Mouse (Mus musculus) limb, embryonic 12.5 days (tissue): ENCODE data around the gene Rpap2. TPM values are rescaled to one million over a fixed set of nuclear protein-coding genes. Genes with fewer than 3 reads are reported as not detected.
A peak's percentile ranks its signal among the peaks of the same experiment; 100 is the strongest.

Source experiments
- ATAC-seq: fragments of 200-750 bp; cut with Nextera tagmentation; 2 replicates; pipeline ENCODE4 v1.8.0; 2017; ENCODE audit warnings: low read depth, moderate TSS enrichment; ENCODE audit not compliant: insufficient number of reproducible peaks, insufficient read depth, low FRiP score, low TSS enrichment
- H3K27ac ChIP-seq: fragments of 300-500 bp; sonication (generic); 2 replicates; pipeline ENCODE4 v1.5.1; 2016; ENCODE audit warnings: mild to moderate bottlenecking, moderate library complexity
- H3K27me3 ChIP-seq: fragments of 300-500 bp; sonication (generic); 2 replicates; pipeline ENCODE4 v1.6.1; 2016; ENCODE audit warnings: mild to moderate bottlenecking, moderate library complexity
- H3K36me3 ChIP-seq: fragments of 300-500 bp; sonication (generic); 2 replicates; pipeline ENCODE4 v1.6.1; 2016; ENCODE audit warnings: mild to moderate bottlenecking, moderate library complexity
- H3K4me1 ChIP-seq: fragments of 300-500 bp; sonication (generic); replicated peaks from 2 replicates; pipeline ENCODE4 v1.6.1; 2016
- H3K4me2 ChIP-seq: fragments of 300-500 bp; sonication (generic); 2 replicates; pipeline ENCODE4 v1.6.1; 2016; ENCODE audit warnings: mild to moderate bottlenecking, moderate library complexity
- H3K4me3 ChIP-seq: fragments of 300-500 bp; sonication (generic); replicated peaks from 2 replicates; pipeline ENCODE4 v1.5.1; 2016; ENCODE audit warnings: mild to moderate bottlenecking
- H3K9ac ChIP-seq: fragments of 300-500 bp; sonication (generic); replicated peaks from 2 replicates; pipeline ENCODE4 v1.6.1; 2016; ENCODE audit warnings: mild to moderate bottlenecking, moderate library complexity
- H3K9me3 ChIP-seq: fragments of 300-500 bp; sonication (generic); 2 replicates; pipeline ENCODE4 v1.6.1; 2016; ENCODE audit warnings: mild to moderate bottlenecking, moderate library complexity
- WGBS: fragments of 180-500 bp; shearing (Covaris S2); methylation state at CpG from one replicate; pipeline ENCODE4 v1.1.7; 2016; 5-methylcytosine and 5-hydroxymethylcytosine counted together
- polyA plus RNA-seq: library from polyadenylated mRNA; unstranded; fragments of >200 nt; fragmentation: Nextera tagmentation; extraction: Ambion mirVana; gene quantifications from 2 replicates; pipeline ENCODE4 v1.2.1, GENCODE M21; 2016

The Rpap2 gene
- 19.8 and 22.7 TPM in 2 replicates for polyA plus RNA-seq

GRCm38 (mm10) chr5:107597301-107598077 is at the start of gene Rpap2, which contains the start of gene Glmn:
Gene Rpap2 (plus strand): TSS chr5:107597373.
Gene Glmn (minus strand): TSS chr5:107597888.
- Histone ChIP-seq H3K9me3 (no peaks in the 10 kb centered on the region), H3K27ac (peak within 1 kb of the TSS; percentile 89), H3K4me2 (peak within 1 kb of the TSS; percentile 67), H3K4me3 (peak within 1 kb of the TSS; percentile 67), H3K36me3 (peaks cover 21% of the 10 kb centered on the region), H3K9ac (peak within 1 kb of the TSS; percentile 81), H3K27me3 (no peaks in the 10 kb centered on the region), H3K4me1 (peaks cover 4% of the 10 kb centered on the region; the same call in 1 of the 2 replicates)
- WGBS: 2% methylated on average over 60 of the region's 64 CpGs
- ATAC-seq: peak; percentile 93

- Histone ChIP-seq H3K27me3 (no peaks in the 10 kb centered on the region), H3K4me1 (no peaks in the 10 kb centered on the region), H3K4me2 (no peak overlapping the region), H3K36me3 (peaks cover 38% of the 10 kb centered on the region), H3K9me3 (no peaks in the 10 kb centered on the region), H3K9ac (no peak overlapping the region), H3K27ac (no peak overlapping the region), H3K4me3 (no peak overlapping the region)
- no peak for ATAC-seq
- 89% methylated on average over 3 of the region's 3 CpGs for WGBS
Observed at GRCm38 (mm10) chr5:107547955-107548354, 49.2 kb upstream of the Rpap2 start.

- no peak for ATAC-seq
- Histone ChIP-seq H3K4me1 (no peaks in the 10 kb centered on the region), H3K4me3 (no peak overlapping the region), H3K36me3 (peaks cover 38% of the 10 kb centered on the region), H3K27ac (no peak overlapping the region), H3K9me3 (no peaks in the 10 kb centered on the region), H3K27me3 (no peaks in the 10 kb centered on the region), H3K9ac (no peak overlapping the region), H3K4me2 (no peak overlapping the region)
- 80% methylated on average over 3 of the region's 3 CpGs for WGBS
Observed at GRCm38 (mm10) chr5:107548444-107548843, 48.7 kb upstream of the Rpap2 start.

GRCm38 (mm10) chr5:107554336-107554735 is 42.8 kb upstream of the Rpap2 start:
- no peak overlapping the region for H3K4me2 ChIP-seq
- H3K9me3 ChIP-seq: no peaks in the 10 kb centered on the region
- no peak overlapping the region for H3K9ac ChIP-seq
- H3K4me1 ChIP-seq: no peaks in the 10 kb centered on the region
- H3K27me3 ChIP-seq: no peaks in the 10 kb centered on the region
- 51% methylated on average over 5 of the region's 5 CpGs for WGBS
- peaks cover 62% of the 10 kb centered on the region for H3K36me3 ChIP-seq
- no peak for ATAC-seq
- H3K27ac ChIP-seq: no peak overlapping the region
- no peak overlapping the region for H3K4me3 ChIP-seq

GRCm38 (mm10) chr5:107556969-107557368 is 40.2 kb upstream of the Rpap2 start:
- no peaks in the 10 kb centered on the region for H3K9me3 ChIP-seq
- H3K4me1 ChIP-seq: no peaks in the 10 kb centered on the region
- no peak overlapping the region for H3K27ac ChIP-seq
- no peak overlapping the region for H3K4me2 ChIP-seq
- no peaks in the 10 kb centered on the region for H3K27me3 ChIP-seq
- peaks cover 72% of the 10 kb centered on the region for H3K36me3 ChIP-seq
- ATAC-seq: no peak
- no peak overlapping the region for H3K4me3 ChIP-seq
- H3K9ac ChIP-seq: no peak overlapping the region
- WGBS: 78% methylated on average over 3 of the region's 3 CpGs

GRCm38 (mm10) chr5:107569148-107569547 is 28.0 kb upstream of the Rpap2 start:
- H3K9me3 ChIP-seq: no peaks in the 10 kb centered on the region
- WGBS: 98% methylated on average over 9 of the region's 9 CpGs
- no peak overlapping the region for H3K27ac ChIP-seq
- H3K36me3 ChIP-seq: peaks cover 65% of the 10 kb centered on the region
- no peak for ATAC-seq
- H3K9ac ChIP-seq: no peak overlapping the region
- H3K4me3 ChIP-seq: no peak overlapping the region
- no peaks in the 10 kb centered on the region for H3K27me3 ChIP-seq
- no peak overlapping the region for H3K4me2 ChIP-seq
- H3K4me1 ChIP-seq: no peaks in the 10 kb centered on the region

GRCm38 (mm10) chr5:107598380-107598779 is 1.2 kb downstream of the Rpap2 start:
- Histone ChIP-seq H3K27me3 (no peaks in the 10 kb centered on the region), H3K27ac (no peak overlapping the region), H3K4me2 (peak overlapping the region; percentile 67), H3K36me3 (peaks cover 21% of the 10 kb centered on the region), H3K4me1 (peaks cover 4% of the 10 kb centered on the region; the same call in 1 of the 2 replicates), H3K4me3 (peak overlapping the region; percentile 67), H3K9ac (no peak overlapping the region; the same call in 1 of the 2 replicates), H3K9me3 (no peaks in the 10 kb centered on the region)
- no peak for ATAC-seq
- WGBS: 22% methylated on average over 4 of the region's 4 CpGs

GRCm38 (mm10) chr5:107611224-107611623 is 14.1 kb downstream of the Rpap2 start:
- no peaks in the 10 kb centered on the region for H3K9me3 ChIP-seq
- H3K9ac ChIP-seq: no peak overlapping the region
- no peak overlapping the region for H3K4me2 ChIP-seq
- no peak overlapping the region for H3K27ac ChIP-seq
- H3K36me3 ChIP-seq: peaks cover 34% of the 10 kb centered on the region
- H3K4me3 ChIP-seq: no peak overlapping the region
- no peaks in the 10 kb centered on the region for H3K4me1 ChIP-seq
- 4% methylated on average over 2 of the region's 2 CpGs for WGBS
- H3K27me3 ChIP-seq: no peaks in the 10 kb centered on the region
- no peak for ATAC-seq

GRCm38 (mm10) chr5:107617986-107618385 is 20.8 kb downstream of the Rpap2 start:
- Histone ChIP-seq H3K27me3 (no peaks in the 10 kb centered on the region), H3K9me3 (no peaks in the 10 kb centered on the region), H3K4me1 (no peaks in the 10 kb centered on the region), H3K36me3 (peaks cover 70% of the 10 kb centered on the region), H3K9ac (no peak overlapping the region), H3K27ac (no peak overlapping the region), H3K4me3 (no peak overlapping the region), H3K4me2 (no peak overlapping the region)
- 88% methylated on average over 6 of the region's 6 CpGs for WGBS
- no peak for ATAC-seq

GRCm38 (mm10) chr5:107621327-107621726 is 24.2 kb downstream of the Rpap2 start:
- peaks cover 82% of the 10 kb centered on the region for H3K36me3 ChIP-seq
- no peak for ATAC-seq
- 96% methylated on average over 3 of the region's 3 CpGs for WGBS

GRCm38 (mm10) chr5:107633651-107634050 is 36.5 kb downstream of the Rpap2 start:
- Histone ChIP-seq H3K9me3 (no peaks in the 10 kb centered on the region), H3K9ac (no peak overlapping the region), H3K27ac (no peak overlapping the region), H3K4me3 (no peak overlapping the region), H3K36me3 (peaks cover 40% of the 10 kb centered on the region; the same call in 1 of the 2 replicates), H3K27me3 (no peaks in the 10 kb centered on the region), H3K4me1 (no peaks in the 10 kb centered on the region), H3K4me2 (no peak overlapping the region)
- no peak for ATAC-seq
- 89% methylated on average over 4 of the region's 4 CpGs for WGBS

More at GRCm38 (mm10) chr5:107621327-107621726, 24.2 kb downstream of the Rpap2 start:
- Histone ChIP-seq H3K4me3 (no peak overlapping the region), H3K4me2 (no peak overlapping the region), H3K4me1 (no peaks in the 10 kb centered on the region), H3K27me3 (no peaks in the 10 kb centered on the region), H3K9ac (no peak overlapping the region), H3K27ac (no peak overlapping the region), H3K9me3 (no peaks in the 10 kb centered on the region)
